Mouse (Mus musculus): ENCODE data around the gene Smap2. TPM values are rescaled to one million over a fixed set of nuclear protein-coding genes. Genes with fewer than 3 reads are reported as not detected.
A peak's percentile ranks its signal among the peaks of the same experiment; 100 is the strongest.

The Smap2 gene
- polyA plus RNA-seq, 1 experiment from 2014 or later: 17.2 TPM

DNA sequence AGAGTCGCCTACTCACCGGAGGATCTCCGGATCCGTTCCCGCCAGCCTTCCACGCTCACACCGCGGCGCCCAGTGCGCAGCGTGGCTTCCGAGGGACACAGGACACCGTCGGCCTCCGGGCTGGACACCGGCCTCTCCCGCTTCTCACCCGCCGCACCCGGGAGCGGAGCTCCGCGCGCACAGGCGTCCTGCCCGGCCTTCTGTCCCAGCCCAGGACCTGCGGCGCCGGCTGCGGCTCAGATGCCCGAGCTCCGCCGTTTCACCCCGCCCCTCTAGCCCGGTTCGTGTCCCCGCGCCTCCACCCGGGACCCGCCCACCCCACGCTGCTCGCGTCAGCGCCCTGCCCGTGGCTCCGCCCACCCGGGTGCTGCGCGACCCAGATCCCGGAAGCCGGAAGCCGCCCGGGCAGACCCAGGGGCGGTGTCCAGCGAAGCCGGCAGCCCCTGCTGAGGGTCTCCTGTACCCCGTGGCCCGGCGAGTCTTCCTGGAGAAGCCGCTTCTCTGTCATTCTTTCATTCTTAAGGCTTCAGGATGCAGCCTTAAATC is 65.5 kb downstream of the Smap2 start, which contains the start of gene Zfp69:
TSS of gene Zfp69 (minus strand) at position 272 of the 546 bp plus-strand sequence.
- ATAC-seq (replicated peaks; ENCODE audit: low FRiP score, low TSS enrichment, low read depth) (peak; percentile 96), DNase-seq (ENCODE audit: low spot score) (peak; percentile 93)
- Histone ChIP-seq H3K27me3 (replicated peaks; ENCODE audit: control insufficient read depth, insufficient read depth, low read length) (no peaks in the 10 kb centered on the region), H3K36me3 (ENCODE audit: control insufficient read depth, insufficient read depth, low read length) (peaks cover 9% of the 10 kb centered on the region; the same call in 1 of the 2 replicates), H3K4me2 (ENCODE audit: low read length) (peak within 1 kb of the TSS; percentile 91), H3K9me3 (ENCODE audit: control insufficient read depth, low read length) (no peaks in the 10 kb centered on the region), H3K4me1 (replicated peaks; ENCODE audit: control insufficient read depth, insufficient read depth, low read length) (peaks cover 10% of the 10 kb centered on the region), H3K27ac (ENCODE audit: low read depth) (peak within 1 kb of the TSS; percentile 85), H3K9ac (ENCODE audit: low read length) (peak within 1 kb of the TSS; percentile 68), H3K4me3 (ENCODE audit: low read depth, low read length) (peak within 1 kb of the TSS; percentile 73)
- under 1% methylated on average over 59 of the region's 60 CpGs for WGBS

DNA sequence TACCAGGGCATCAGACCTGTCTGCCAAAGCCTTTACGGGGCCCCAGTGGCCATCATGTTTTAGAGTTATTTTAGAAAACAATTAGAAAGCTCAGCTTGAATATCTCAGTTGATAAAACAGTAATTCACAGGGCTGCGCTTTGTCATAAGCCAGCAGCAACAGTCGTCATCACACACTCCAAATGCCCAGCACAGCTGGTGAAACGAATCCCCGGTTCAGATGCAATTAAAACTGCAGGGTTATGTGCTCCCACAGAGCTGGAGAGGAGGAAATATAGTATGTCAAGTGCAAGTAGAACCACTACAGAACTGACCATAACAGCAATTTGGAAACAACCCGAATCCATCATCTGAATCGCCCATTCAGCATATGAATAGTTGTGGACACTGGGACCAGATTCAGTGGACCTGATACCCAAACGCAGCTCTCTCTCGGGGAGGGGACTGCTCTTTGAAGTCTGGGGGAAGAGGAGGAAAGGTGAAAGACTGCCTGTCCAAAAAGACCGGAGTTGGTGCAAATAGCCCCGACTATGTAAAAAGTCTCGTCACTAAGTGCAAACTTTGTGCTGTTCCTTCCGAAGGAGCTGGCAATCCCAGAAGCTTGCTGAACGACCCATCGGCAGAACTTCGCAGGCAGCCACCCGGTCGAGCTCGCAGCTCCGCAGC is 66.2 kb downstream of the Smap2 start:
- Histone ChIP-seq H3K36me3 (ENCODE audit: control insufficient read depth, insufficient read depth, low read length) (peaks cover 13% of the 10 kb centered on the region; the same call in 1 of the 2 replicates), H3K4me2 (ENCODE audit: low read length) (peak overlapping the region; percentile 91), H3K4me3 (ENCODE audit: low read depth, low read length) (peak overlapping the region; percentile 73), H3K9ac (ENCODE audit: low read length) (peak overlapping the region; percentile 68), H3K27me3 (replicated peaks; ENCODE audit: control insufficient read depth, insufficient read depth, low read length) (no peaks in the 10 kb centered on the region), H3K4me1 (replicated peaks; ENCODE audit: control insufficient read depth, insufficient read depth, low read length) (peaks cover 10% of the 10 kb centered on the region), H3K27ac (ENCODE audit: low read depth) (peak overlapping the region; percentile 85), H3K9me3 (ENCODE audit: control insufficient read depth, low read length) (no peaks in the 10 kb centered on the region)
- 6% methylated on average over 20 of the region's 20 CpGs for WGBS
- ATAC-seq (replicated peaks; ENCODE audit: low FRiP score, low TSS enrichment, low read depth): no peak; the same call in 1 of the 2 replicates
- DNase-seq (ENCODE audit: low spot score): no peak

DNA sequence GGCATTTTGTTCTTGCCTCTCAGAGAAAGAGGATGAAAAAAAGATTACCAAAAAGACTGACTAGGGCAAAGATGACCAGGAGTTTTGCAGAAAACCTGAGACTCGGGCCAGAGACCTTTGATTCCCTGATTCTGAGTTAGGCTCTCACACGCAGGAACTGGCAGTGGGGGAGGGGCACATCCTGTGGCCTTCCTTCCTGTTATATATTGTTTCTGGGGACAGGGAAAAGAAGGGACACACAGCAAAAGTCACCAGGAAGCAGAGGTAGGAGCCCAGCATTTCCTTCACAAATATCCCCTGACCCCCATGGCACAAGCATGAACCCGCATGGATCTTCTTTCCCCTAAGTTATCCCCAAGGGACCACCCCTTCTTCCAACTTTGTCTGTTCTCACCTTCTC is 68.1 kb downstream of the Smap2 start:
- 0 out of 2 replicates have a peak overlapping the region, but pooled peaks have one; percentile 9 for H3K4me2 ChIP-seq (ENCODE audit: low read length)
- no peak overlapping the region for H3K27ac ChIP-seq (ENCODE audit: low read depth)
- DNase-seq (ENCODE audit: low spot score): no peak
- no peak overlapping the region for H3K9ac ChIP-seq (ENCODE audit: low read length)
- no peaks in the 10 kb centered on the region for H3K9me3 ChIP-seq (ENCODE audit: control insufficient read depth, low read length)
- H3K36me3 ChIP-seq (ENCODE audit: control insufficient read depth, insufficient read depth, low read length): peaks cover 13% of the 10 kb centered on the region; the same call in 1 of the 2 replicates
- ATAC-seq (replicated peaks; ENCODE audit: low FRiP score, low TSS enrichment, low read depth): no peak
- no peaks in the 10 kb centered on the region for H3K27me3 ChIP-seq (replicated peaks; ENCODE audit: control insufficient read depth, insufficient read depth, low read length)
- peaks cover 10% of the 10 kb centered on the region for H3K4me1 ChIP-seq (replicated peaks; ENCODE audit: control insufficient read depth, insufficient read depth, low read length)
- 64% methylated on average over 3 of the region's 3 CpGs for WGBS
- no peak overlapping the region for H3K4me3 ChIP-seq (ENCODE audit: low read depth, low read length)

DNA sequence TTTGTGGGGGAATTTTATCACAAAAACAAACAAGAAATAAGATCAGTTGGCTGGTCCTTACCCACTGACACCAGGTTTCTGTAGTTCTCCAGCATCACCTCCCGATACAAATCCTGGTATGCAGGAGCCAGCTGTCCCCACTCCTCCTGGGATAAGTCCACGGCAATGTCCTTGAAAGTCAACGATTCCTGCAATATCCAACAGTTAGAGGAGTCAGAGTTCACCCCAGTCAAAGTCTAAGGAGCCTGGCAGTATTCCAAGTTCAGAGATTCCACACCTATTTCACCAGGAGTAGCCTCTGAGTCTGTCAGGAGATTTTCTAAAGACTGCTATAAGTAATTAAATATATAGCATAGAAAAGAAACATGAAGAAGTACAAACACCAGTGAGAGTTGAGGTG is 82.0 kb downstream of the Smap2 start:
- no peaks in the 10 kb centered on the region; the same call in 1 of the 2 replicates for H3K36me3 ChIP-seq (ENCODE audit: control insufficient read depth, insufficient read depth, low read length)
- 77% methylated on average over 3 of the region's 3 CpGs for WGBS
- ATAC-seq (replicated peaks; ENCODE audit: low FRiP score, low TSS enrichment, low read depth) (no peak), DNase-seq (ENCODE audit: low spot score) (no peak)
- H3K9me3 ChIP-seq (ENCODE audit: control insufficient read depth, low read length): no peaks in the 10 kb centered on the region
- no peak overlapping the region for H3K27ac ChIP-seq (ENCODE audit: low read depth)
- H3K4me1 ChIP-seq (replicated peaks; ENCODE audit: control insufficient read depth, insufficient read depth, low read length): no peaks in the 10 kb centered on the region
- H3K27me3 ChIP-seq (replicated peaks; ENCODE audit: control insufficient read depth, insufficient read depth, low read length): no peaks in the 10 kb centered on the region
- H3K4me3 ChIP-seq (ENCODE audit: low read depth, low read length): no peak overlapping the region
- no peak overlapping the region for H3K4me2 ChIP-seq (ENCODE audit: low read length)
- no peak overlapping the region for H3K9ac ChIP-seq (ENCODE audit: low read length)

DNA sequence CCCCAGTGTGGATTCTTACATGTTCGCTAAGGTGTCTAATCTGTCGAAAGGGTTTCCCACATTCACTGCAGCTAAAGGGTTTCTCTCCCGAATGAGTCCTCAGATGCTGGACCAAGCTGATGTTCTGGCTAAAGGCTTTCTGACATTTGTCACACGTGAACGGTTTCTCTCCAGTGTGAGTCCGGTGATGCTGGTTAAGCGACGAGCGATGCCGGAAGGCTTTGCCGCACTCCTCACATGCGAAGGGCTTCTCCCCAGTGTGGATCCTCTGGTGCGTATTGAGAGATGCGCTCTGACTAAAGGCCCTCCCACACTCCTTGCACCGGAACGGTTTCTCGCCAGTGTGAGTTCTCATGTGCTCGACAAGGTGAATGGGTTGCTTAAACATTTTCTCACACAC is 86.3 kb downstream of the Smap2 start:
- DNase-seq (ENCODE audit: low spot score) (no peak), ATAC-seq (replicated peaks; ENCODE audit: low FRiP score, low TSS enrichment, low read depth) (no peak)
- H3K9me3 ChIP-seq (ENCODE audit: control insufficient read depth, low read length): no peaks in the 10 kb centered on the region
- H3K4me2 ChIP-seq (ENCODE audit: low read length): no peak overlapping the region
- H3K4me1 ChIP-seq (replicated peaks; ENCODE audit: control insufficient read depth, insufficient read depth, low read length): no peaks in the 10 kb centered on the region
- H3K4me3 ChIP-seq (ENCODE audit: low read depth, low read length): no peak overlapping the region
- 92% methylated on average over 18 of the region's 18 CpGs for WGBS
- no peaks in the 10 kb centered on the region; the same call in 1 of the 2 replicates for H3K36me3 ChIP-seq (ENCODE audit: control insufficient read depth, insufficient read depth, low read length)
- H3K27ac ChIP-seq (ENCODE audit: low read depth): no peak overlapping the region
- H3K9ac ChIP-seq (ENCODE audit: low read length): no peak overlapping the region
- H3K27me3 ChIP-seq (replicated peaks; ENCODE audit: control insufficient read depth, insufficient read depth, low read length): no peaks in the 10 kb centered on the region

DNA sequence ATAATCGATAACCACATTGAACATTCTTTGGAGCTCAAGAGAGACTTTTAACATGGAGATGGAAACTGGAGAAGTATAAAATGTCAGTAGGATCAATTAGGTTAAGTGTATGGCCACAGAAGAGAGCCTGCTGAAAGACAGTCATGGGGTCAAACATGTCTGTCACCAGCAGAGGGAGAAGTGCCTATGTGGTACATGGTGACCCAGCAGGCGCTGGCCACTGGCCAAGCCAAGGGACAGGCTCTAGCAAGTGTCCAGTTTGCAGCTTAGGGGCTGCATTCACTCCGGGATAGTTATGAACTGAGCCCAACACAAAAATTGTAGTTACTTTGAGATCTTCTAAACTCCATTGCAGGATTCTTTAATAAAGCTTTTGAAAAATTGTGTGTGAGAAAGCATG is 88.4 kb downstream of the Smap2 start:
- Histone ChIP-seq H3K4me1 (replicated peaks; ENCODE audit: control insufficient read depth, insufficient read depth, low read length) (no peaks in the 10 kb centered on the region), H3K27ac (ENCODE audit: low read depth) (no peak overlapping the region), H3K4me3 (ENCODE audit: low read depth, low read length) (no peak overlapping the region), H3K9me3 (ENCODE audit: control insufficient read depth, low read length) (no peaks in the 10 kb centered on the region), H3K4me2 (ENCODE audit: low read length) (no peak overlapping the region), H3K9ac (ENCODE audit: low read length) (no peak overlapping the region), H3K36me3 (ENCODE audit: control insufficient read depth, insufficient read depth, low read length) (no peaks in the 10 kb centered on the region), H3K27me3 (replicated peaks; ENCODE audit: control insufficient read depth, insufficient read depth, low read length) (no peaks in the 10 kb centered on the region)
- 78% methylated on average over 3 of the region's 3 CpGs for WGBS
- ATAC-seq (replicated peaks; ENCODE audit: low FRiP score, low TSS enrichment, low read depth): no peak
- DNase-seq (ENCODE audit: low spot score): no peak

DNA sequence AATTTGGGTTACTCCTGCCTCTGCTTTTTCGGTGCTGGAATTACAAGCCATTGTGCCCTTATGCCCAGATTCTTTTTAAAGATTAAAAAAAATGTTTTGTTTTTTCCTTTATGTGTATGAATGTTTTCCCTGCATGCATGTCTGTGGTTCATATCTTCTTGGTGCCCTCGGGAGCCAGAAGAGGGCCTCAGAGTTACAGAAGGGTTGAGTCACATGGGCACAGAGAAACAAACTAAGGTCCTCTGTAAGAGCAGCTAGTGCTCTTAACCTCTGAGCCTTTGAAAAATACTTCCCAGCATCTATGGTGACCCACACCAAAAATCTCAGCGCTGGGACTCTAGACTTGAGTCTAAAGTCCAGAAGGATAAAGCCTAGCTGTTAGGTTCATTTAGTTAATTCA is 91.7 kb downstream of the Smap2 start:
- DNase-seq (ENCODE audit: low spot score) (no peak), ATAC-seq (replicated peaks; ENCODE audit: low FRiP score, low TSS enrichment, low read depth) (peak; percentile 34; the same call in 1 of the 2 replicates)
- H3K4me2 ChIP-seq (ENCODE audit: low read length): peak overlapping the region; percentile 74
- peak overlapping the region; percentile 66 for H3K27ac ChIP-seq (ENCODE audit: low read depth)
- no peaks in the 10 kb centered on the region for H3K27me3 ChIP-seq (replicated peaks; ENCODE audit: control insufficient read depth, insufficient read depth, low read length)
- WGBS: 20% methylated on average over 3 of the region's 3 CpGs
- H3K9ac ChIP-seq (ENCODE audit: low read length): peak overlapping the region; percentile 49
- H3K4me3 ChIP-seq (ENCODE audit: low read depth, low read length): peak overlapping the region; percentile 57
- H3K9me3 ChIP-seq (ENCODE audit: control insufficient read depth, low read length): peaks cover 8% of the 10 kb centered on the region
- H3K4me1 ChIP-seq (replicated peaks; ENCODE audit: control insufficient read depth, insufficient read depth, low read length): no peaks in the 10 kb centered on the region
- peaks cover 17% of the 10 kb centered on the region for H3K36me3 ChIP-seq (ENCODE audit: control insufficient read depth, insufficient read depth, low read length)

DNA sequence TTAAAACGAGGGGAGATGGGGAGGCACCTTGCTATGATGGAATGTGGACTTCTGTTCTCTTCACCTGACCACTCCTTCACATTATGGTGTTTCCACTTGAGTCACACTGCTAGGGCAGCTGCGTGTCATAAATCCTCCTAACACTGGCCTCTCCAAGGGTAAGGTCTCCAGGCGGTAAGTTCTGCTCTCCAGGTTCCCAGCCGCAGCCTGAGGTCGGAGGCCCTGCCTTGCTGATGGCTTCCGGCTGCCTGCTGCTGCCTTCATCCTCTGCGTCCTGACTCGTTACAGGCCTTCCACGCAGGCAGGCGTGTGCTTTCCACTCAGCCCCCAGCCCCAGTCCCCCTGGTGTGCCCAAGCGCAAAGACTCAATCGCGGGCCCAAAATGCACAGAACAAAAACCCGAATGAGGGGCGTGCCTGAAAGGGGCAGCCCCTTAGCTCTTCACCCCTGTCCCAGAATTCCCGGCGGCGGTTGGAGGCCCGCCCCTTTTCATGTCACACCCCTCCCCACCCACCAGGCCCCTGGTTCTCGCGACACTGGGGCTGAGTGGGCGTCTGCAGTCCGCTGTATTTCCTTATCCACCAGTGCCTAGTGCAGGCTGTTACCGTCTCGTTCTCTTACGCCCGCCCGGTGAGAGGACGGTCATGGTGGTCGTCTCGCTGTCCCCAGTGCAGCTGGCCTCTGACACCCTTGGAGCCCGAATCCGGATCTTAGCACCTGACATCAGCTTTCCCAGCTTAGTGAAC is 92.3 kb downstream of the Smap2 start, which contains the start of gene Exo5:
TSS of gene Exo5 (minus strand) at position 464 of the 746 bp plus-strand sequence.
- Histone ChIP-seq H3K4me3 (ENCODE audit: low read depth, low read length) (peak within 1 kb of the TSS; percentile 57), H3K9me3 (ENCODE audit: control insufficient read depth, low read length) (peaks cover 8% of the 10 kb centered on the region), H3K27ac (ENCODE audit: low read depth) (peak within 1 kb of the TSS; percentile 66), H3K4me2 (ENCODE audit: low read length) (peak within 1 kb of the TSS; percentile 74), H3K4me1 (replicated peaks; ENCODE audit: control insufficient read depth, insufficient read depth, low read length) (no peaks in the 10 kb centered on the region), H3K36me3 (ENCODE audit: control insufficient read depth, insufficient read depth, low read length) (peaks cover 22% of the 10 kb centered on the region), H3K27me3 (replicated peaks; ENCODE audit: control insufficient read depth, insufficient read depth, low read length) (no peaks in the 10 kb centered on the region), H3K9ac (ENCODE audit: low read length) (peak within 1 kb of the TSS; percentile 49)
- DNase-seq (ENCODE audit: low spot score): peak; percentile 97
- WGBS: 1% methylated on average over 33 of the region's 33 CpGs
- ATAC-seq (replicated peaks; ENCODE audit: low FRiP score, low TSS enrichment, low read depth): peak; percentile 98

All from intestine, embryonic 14.5 days (tissue).